Mouse (Mus musculus) urinary bladder, postnatal 36 days (tissue): Measurements from ENCODE around the gene Tpst2.

Experiments
- DNase-seq, 2 experiments: peaks; one replicate each; pipeline ENCODE4 v3.0.0; 2022; ENCODE audit warnings: low spot score in 2 of 2, mixed read lengths in 1 of 2

The Tpst2 gene

GRCm38 (mm10) chr5:112276267-112276873, at the start of gene Tpst2:
TSS of gene Tpst2 (plus strand) at chr5:112276691.
- peak; percentile 100 for DNase-seq

DNA sequence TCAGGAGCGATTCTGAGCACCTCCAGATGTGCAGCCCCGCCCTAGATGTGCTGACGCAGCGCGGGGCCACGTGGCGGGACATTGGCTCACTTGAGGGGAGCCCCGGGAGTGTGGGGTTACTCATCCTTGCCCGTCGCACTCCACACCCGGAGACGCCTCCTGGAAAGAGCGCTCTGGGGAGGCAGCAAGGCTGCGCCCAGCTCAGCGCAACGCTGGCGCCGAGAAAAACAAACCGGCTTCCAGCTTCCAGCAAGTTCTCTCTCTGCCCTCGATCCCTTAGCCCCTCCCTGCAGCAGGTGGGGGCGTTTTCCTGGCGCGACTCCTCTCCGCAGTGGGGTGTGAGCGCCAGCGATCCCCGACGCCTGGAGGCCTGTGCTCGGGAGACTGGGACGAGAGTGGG, 49.1 kb upstream of the Tpst2 start:
- peak in 1 of 2 experiments; percentile 21 for DNase-seq

- no peak for DNase-seq
These were observed 48.6 kb upstream of the Tpst2 start for GRCm38 (mm10) chr5:112227898-112228239.

- DNase-seq, result no peak
These were observed 48.0 kb upstream of the Tpst2 start for GRCm38 (mm10) chr5:112228240-112229076.

- DNase-seq, result no peak
These were observed 40.7 kb upstream of the Tpst2 start for GRCm38 (mm10) chr5:112235806-112236205.

GRCm38 (mm10) chr5:112236631-112237030, 39.9 kb upstream of the Tpst2 start:
- DNase-seq, result no peak

GRCm38 (mm10) chr5:112237439-112237838, 39.1 kb upstream of the Tpst2 start:
- DNase-seq, result no peak

- no peak for DNase-seq
These were observed 38.5 kb upstream of the Tpst2 start for GRCm38 (mm10) chr5:112237866-112238570.

- no peak for DNase-seq
These were observed 37.6 kb upstream of the Tpst2 start for GRCm38 (mm10) chr5:112238781-112239482.

GRCm38 (mm10) chr5:112240761-112241160, 35.7 kb upstream of the Tpst2 start:
- peak; percentile 75 to 82 for DNase-seq

GRCm38 (mm10) chr5:112241849-112242248, 34.6 kb upstream of the Tpst2 start:
- DNase-seq, result no peak

DNA sequence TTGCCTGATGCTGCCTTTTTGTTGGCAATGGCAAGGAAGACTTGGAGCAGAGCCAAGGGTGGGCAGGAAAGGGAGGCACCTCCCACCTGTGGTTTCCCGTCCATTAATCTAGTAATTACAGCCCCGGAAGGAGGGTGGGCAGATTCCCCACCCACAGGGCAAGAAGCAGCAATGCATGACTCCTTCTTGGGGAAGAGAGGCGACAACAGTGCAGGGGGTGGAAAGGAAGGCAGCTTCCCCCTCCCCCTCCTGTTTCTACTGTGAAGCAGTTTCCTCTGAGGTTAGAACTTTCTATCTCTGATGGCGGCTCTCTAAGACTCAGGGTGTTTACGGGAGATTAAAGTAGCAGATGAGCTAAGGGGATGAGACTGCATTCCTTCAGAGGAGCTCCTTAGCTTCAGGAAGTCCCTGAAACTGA, 34.1 kb upstream of the Tpst2 start:
- no peak for DNase-seq

GRCm38 (mm10) chr5:112243041-112243440, 33.5 kb upstream of the Tpst2 start:
- no peak for DNase-seq

DNA sequence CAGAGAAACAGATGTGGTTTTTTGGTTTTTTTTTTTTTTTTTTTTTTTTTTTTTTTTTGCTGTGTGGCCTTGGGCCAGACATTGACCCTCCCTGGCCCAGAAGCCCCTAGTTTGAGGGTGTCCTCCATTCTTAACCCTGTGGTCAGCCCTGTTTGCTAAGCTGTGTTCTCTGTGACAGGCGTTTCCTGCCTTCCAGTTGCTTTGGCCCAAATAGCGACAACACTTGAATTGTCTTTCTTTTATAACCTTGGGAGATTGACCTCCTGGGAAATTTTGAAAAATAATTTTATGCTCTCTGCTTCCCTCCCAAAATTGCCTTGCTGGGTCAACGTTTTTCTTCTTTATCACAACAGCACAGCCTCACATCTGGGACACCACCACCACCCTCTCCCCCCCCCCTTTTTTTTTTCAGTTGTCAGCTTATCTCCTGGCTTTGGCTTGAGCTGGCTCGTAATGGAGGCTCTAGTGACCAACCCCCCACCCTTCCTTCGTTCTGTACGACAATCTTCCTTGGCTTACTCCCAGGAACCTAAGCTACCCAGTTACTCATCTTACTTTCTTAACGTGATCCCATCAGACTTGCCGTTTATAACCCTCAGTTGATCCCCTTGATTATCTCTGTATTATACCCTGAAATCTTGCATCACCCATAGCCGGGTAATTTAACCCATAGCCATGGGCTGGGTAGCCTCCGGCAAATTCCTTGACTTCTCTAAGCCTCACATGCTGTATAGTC, 32.8 kb upstream of the Tpst2 start:
- no peak for DNase-seq

DNA sequence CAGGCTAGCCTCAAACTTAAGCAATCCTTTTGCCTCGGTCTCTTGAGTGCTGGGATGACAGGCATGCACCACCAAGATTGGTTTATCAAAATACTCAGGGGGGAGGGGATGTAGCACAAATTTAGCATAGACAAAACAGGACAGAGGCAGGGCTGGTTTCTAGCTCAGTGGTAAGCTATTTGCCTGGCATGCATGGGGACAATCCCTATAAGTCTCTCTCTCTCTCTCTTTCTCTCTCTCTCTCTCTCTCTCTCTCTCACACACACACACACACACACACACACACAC, 32.3 kb upstream of the Tpst2 start:
- no peak for DNase-seq

DNA sequence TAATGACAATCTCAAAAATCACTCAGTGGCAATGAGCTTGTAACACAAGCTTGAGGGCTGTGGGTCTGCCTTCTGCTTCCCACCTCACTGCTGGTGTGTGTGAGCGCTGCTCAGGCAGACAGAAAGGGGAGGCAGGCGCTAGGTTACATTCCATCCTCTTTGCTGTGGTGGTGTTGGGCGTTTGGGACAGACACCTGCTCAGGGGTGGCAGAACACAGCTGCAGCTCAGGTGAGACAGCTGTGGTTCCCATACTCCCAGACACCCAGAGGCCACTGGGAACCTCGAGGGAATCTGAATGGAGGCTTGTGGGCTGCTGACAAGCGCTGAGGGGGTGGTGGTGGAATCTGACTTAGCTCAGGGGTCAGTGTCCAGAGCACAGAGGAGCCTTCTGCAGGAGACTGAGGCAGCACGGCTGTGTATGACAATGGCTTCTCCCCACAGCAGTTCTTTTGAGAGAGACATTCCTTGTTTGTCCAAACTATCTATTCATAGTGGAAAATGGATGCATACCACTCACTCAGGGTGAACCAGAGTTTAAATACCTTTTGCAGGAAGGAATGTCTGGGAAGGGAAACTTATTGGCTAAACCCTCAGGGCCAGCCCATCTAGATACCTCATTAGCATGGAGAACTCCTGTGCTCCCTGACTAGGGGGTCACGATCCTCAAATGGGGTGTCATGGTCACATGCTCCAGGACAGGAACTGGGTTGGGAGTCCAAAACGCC, 31.4 kb upstream of the Tpst2 start:
- no peak for DNase-seq

DNA sequence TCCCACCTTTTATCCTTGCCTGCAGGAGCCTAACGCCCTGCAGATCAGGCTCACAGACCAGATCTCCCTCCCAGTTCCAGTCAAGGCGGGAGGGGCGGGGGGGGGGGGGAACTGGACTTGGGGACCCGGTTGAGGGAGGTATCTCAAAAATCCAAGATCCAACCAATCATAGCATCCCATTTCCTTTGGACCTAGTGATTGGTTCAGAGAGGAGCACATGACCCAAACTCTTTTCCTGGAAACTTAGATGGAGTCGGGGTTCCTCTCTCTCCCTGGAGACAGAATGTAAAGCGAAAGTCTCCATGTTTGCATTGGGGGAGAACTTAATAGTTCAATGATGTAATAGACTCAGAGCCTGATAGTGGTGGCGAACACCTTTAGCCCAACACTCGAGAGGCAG, 29.1 kb upstream of the Tpst2 start:
- DNase-seq, result no peak

GRCm38 (mm10) chr5:112249106-112249505, 27.4 kb upstream of the Tpst2 start:
- DNase-seq, result no peak

GRCm38 (mm10) chr5:112252400-112252799, 24.1 kb upstream of the Tpst2 start, which contains the start of gene Cryba4:
TSS of gene Cryba4 (minus strand) at chr5:112252518.
- no peak for DNase-seq

- no peak for DNase-seq
These were observed 23.3 kb upstream of the Tpst2 start for GRCm38 (mm10) chr5:112253169-112253568.

- DNase-seq, result peak in 1 of 2 experiments; percentile 43
These were observed 22.1 kb upstream of the Tpst2 start for GRCm38 (mm10) chr5:112254282-112254806.
